Comparison of ENCODE assay signal across 22 mouse cellular contexts in the genomic region with DNA sequence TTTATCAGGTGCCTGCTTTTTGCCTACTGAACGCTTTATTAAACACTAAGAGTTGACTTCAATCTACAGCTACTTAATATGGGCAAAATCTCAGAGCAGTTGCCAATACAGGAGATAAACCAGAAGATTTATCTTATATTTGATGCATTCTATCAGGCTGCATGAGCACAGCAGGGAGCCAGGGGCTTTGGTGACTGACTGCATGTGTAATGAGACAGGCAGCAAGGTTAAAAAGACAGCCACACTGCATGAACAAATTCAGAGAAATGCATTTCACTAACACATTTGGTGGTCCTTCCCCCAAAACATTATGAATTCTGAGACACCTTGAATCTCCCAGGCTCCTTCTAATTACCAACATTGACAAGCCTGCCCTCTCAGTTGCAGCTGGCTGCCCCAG. TPM values are rescaled to one million over a fixed set of nuclear protein-coding genes. Genes with fewer than 3 reads are reported as not detected.
A peak's percentile ranks its signal among the peaks of the same experiment; 100 is the strongest.
DNase-seq lines count a peak whose midpoint lies in the region; ATAC-seq lines count a peak whose summit lies in the region.
"Had no signal": no experiment of that assay in that cellular context is flagged by ENCODE, and none has a peak within 500 bp of the region (broad histone marks: within the 10 kb centered on the region; RNA-seq: fewer than 3 reads in every experiment).

No protein-coding gene starts in this region.

- H3K36me3 ChIP-seq in neural tube, embryonic 13.5 days = no peaks in the 10 kb centered on the region
- no peaks in the 10 kb centered on the region for H3K36me3 ChIP-seq in neural tube, embryonic 15.5 days
- H3K36me3 ChIP-seq in hindbrain, embryonic 15.5 days = no peaks in the 10 kb centered on the region
- no peaks in the 10 kb centered on the region for H3K36me3 ChIP-seq in midbrain, embryonic 14.5 days (ENCODE audit: control insufficient read depth, insufficient read depth, low read length)
- H3K36me3 ChIP-seq: forebrain, embryonic 15.5 days; heart, embryonic 10.5 days; stomach, embryonic 15.5 days had no signal

- no peak for ATAC-seq in neural tube, embryonic 13.5 days (ENCODE audit: low read depth)
- no peak for ATAC-seq in neural tube, embryonic 15.5 days (ENCODE audit: low FRiP score)
- ATAC-seq in hindbrain, embryonic 15.5 days (ENCODE audit: low FRiP score, low read depth) = peak; percentile 34; the same call in 1 of the 2 replicates
- ATAC-seq in midbrain, embryonic 14.5 days (ENCODE audit: low FRiP score, low TSS enrichment) = peak; percentile 73; the same call in 1 of the 2 replicates
- ATAC-seq: forebrain, embryonic 15.5 days had no signal

- 0 out of 2 replicates have a peak overlapping the region, but pooled peaks have one; percentile 13 for H3K27ac ChIP-seq in neural tube, embryonic 13.5 days (replicated peaks)
- no peak overlapping the region for H3K27ac ChIP-seq in neural tube, embryonic 15.5 days (replicated peaks)
- no peak overlapping the region for H3K27ac ChIP-seq in hindbrain, embryonic 15.5 days (replicated peaks)
- H3K27ac ChIP-seq in midbrain, embryonic 14.5 days (replicated peaks; ENCODE audit: low read depth, low read length) = peak overlapping the region; percentile 65
- H3K27ac ChIP-seq: forebrain, embryonic 15.5 days; heart, embryonic 10.5 days; stomach, embryonic 15.5 days had no signal

- 66% methylated on average over 1 of the region's 1 CpGs for WGBS in neural tube, embryonic 13.5 days
- WGBS in neural tube, embryonic 15.5 days = 67% methylated on average over 1 of the region's 1 CpGs
- WGBS in hindbrain, embryonic 15.5 days = 55% methylated on average over 1 of the region's 1 CpGs
- 31% methylated on average over 1 of the region's 1 CpGs for WGBS in midbrain, embryonic 14.5 days

- no peaks in the 10 kb centered on the region for H3K27me3 ChIP-seq in neural tube, embryonic 13.5 days
- no peaks in the 10 kb centered on the region for H3K27me3 ChIP-seq in neural tube, embryonic 15.5 days (replicated peaks)
- no peaks in the 10 kb centered on the region for H3K27me3 ChIP-seq in hindbrain, embryonic 15.5 days
- no peaks in the 10 kb centered on the region for H3K27me3 ChIP-seq in midbrain, embryonic 14.5 days (ENCODE audit: control insufficient read depth, insufficient read depth, low read length)
- H3K27me3 ChIP-seq: forebrain, embryonic 15.5 days; stomach, embryonic 15.5 days had no signal

- no peak overlapping the region for H3K9ac ChIP-seq in neural tube, embryonic 13.5 days
- no peak overlapping the region for H3K9ac ChIP-seq in neural tube, embryonic 15.5 days (replicated peaks)
- H3K9ac ChIP-seq in hindbrain, embryonic 15.5 days = no peak overlapping the region
- H3K9ac ChIP-seq in midbrain, embryonic 14.5 days (replicated peaks; ENCODE audit: low read length) = no peak overlapping the region
- H3K9ac ChIP-seq: forebrain, embryonic 15.5 days; stomach, embryonic 15.5 days had no signal

- no peak overlapping the region for H3K4me3 ChIP-seq in neural tube, embryonic 13.5 days
- H3K4me3 ChIP-seq in neural tube, embryonic 15.5 days (replicated peaks) = no peak overlapping the region
- H3K4me3 ChIP-seq in hindbrain, embryonic 15.5 days = no peak overlapping the region
- no peak overlapping the region for H3K4me3 ChIP-seq in midbrain, embryonic 14.5 days (replicated peaks; ENCODE audit: low read depth, low read length)
- H3K4me3 ChIP-seq: forebrain, embryonic 15.5 days; heart, embryonic 10.5 days; stomach, embryonic 15.5 days had no signal

- no peaks in the 10 kb centered on the region for H3K9me3 ChIP-seq in neural tube, embryonic 13.5 days
- no peaks in the 10 kb centered on the region for H3K9me3 ChIP-seq in neural tube, embryonic 15.5 days (replicated peaks)
- no peaks in the 10 kb centered on the region for H3K9me3 ChIP-seq in hindbrain, embryonic 15.5 days
- no peaks in the 10 kb centered on the region for H3K9me3 ChIP-seq in midbrain, embryonic 14.5 days (ENCODE audit: control insufficient read depth, low read length)
- H3K9me3 ChIP-seq: forebrain, embryonic 15.5 days; heart, embryonic 10.5 days; stomach, embryonic 15.5 days had no signal

- peak; percentile 84 for DNase-seq in midbrain, embryonic 14.5 days
- no peak for DNase-seq in right cerebral cortex, postnatal 10 days (ENCODE audit: low spot score in 2 of 2)
- no peak for DNase-seq in lung, postnatal 25 days (ENCODE audit: low spot score)
- DNase-seq in lung, postnatal 36 days = no peak
- DNase-seq: adrenal gland, postnatal 10 days; cerebellum, adult 11 months; heart, postnatal 10 days; kidney, adult 18-20 months; kidney, postnatal 14 days; liver; lung, postnatal 10 days; right cerebral cortex, postnatal 25 days; thymus, adult 18-20 months; thymus, postnatal 4 days had no signal

- H3K4me1 ChIP-seq in neural tube, embryonic 13.5 days (replicated peaks) = peaks cover 6% of the 10 kb centered on the region; the same call in 1 of the 2 replicates
- H3K4me1 ChIP-seq in neural tube, embryonic 15.5 days = no peaks in the 10 kb centered on the region
- H3K4me1 ChIP-seq in hindbrain, embryonic 15.5 days (replicated peaks) = no peaks in the 10 kb centered on the region
- H3K4me1 ChIP-seq in midbrain, embryonic 14.5 days (ENCODE audit: control insufficient read depth, insufficient read depth, low read length) = peaks cover 5% of the 10 kb centered on the region; the same call in 1 of the 2 replicates
- H3K4me1 ChIP-seq: forebrain, embryonic 15.5 days; heart, embryonic 10.5 days; stomach, embryonic 15.5 days had no signal

- no peak overlapping the region for H3K4me2 ChIP-seq in neural tube, embryonic 13.5 days
- no peak overlapping the region for H3K4me2 ChIP-seq in neural tube, embryonic 15.5 days
- H3K4me2 ChIP-seq in hindbrain, embryonic 15.5 days = no peak overlapping the region
- no peak overlapping the region for H3K4me2 ChIP-seq in midbrain, embryonic 14.5 days (ENCODE audit: low read length)
- H3K4me2 ChIP-seq: forebrain, embryonic 15.5 days; stomach, embryonic 15.5 days had no signal

RNA-seq across cellular contexts. Expression of gene Hdgfl1, which starts 17.6 kb away (rescaled TPM):
- not detected in 2 replicates for polyA plus RNA-seq in neural tube, embryonic 13.5 days (2015; fragmentation: Nextera tagmentation; extraction: Ambion mirVana)
- polyA plus RNA-seq in neural tube, embryonic 15.5 days (2015; fragmentation: Nextera tagmentation; extraction: Ambion mirVana) = not detected in 2 replicates
- polyA plus RNA-seq in hindbrain, embryonic 15.5 days (2015; fragmentation: Nextera tagmentation; extraction: Ambion mirVana) = not detected in 2 replicates
- not detected in 2 replicates for polyA plus RNA-seq in midbrain, embryonic 14.5 days (2014; fragmentation: Nextera tagmentation; extraction: Ambion mirVana)
- polyA plus RNA-seq: forebrain, embryonic 15.5 days; heart, embryonic 10.5 days; liver, embryonic 16.5 days; spleen, adult 2 months; stomach, embryonic 15.5 days had no signal

Comparison
In these comparisons a context has a peak if more than half of its experiments do, and no peak if none do; other contexts are left out.
1. H3K27ac ChIP-seq: peak in neural tube, embryonic 13.5 days (single experiment) and midbrain, embryonic 14.5 days (single experiment); none in neural tube, embryonic 15.5 days (single experiment) and hindbrain, embryonic 15.5 days (single experiment).
2. ATAC-seq: peak in hindbrain, embryonic 15.5 days (single experiment) and midbrain, embryonic 14.5 days (single experiment); none in neural tube, embryonic 13.5 days (single experiment) and neural tube, embryonic 15.5 days (single experiment).